Mouse (Mus musculus): ENCODE data around the gene Slc25a41.

DNA sequence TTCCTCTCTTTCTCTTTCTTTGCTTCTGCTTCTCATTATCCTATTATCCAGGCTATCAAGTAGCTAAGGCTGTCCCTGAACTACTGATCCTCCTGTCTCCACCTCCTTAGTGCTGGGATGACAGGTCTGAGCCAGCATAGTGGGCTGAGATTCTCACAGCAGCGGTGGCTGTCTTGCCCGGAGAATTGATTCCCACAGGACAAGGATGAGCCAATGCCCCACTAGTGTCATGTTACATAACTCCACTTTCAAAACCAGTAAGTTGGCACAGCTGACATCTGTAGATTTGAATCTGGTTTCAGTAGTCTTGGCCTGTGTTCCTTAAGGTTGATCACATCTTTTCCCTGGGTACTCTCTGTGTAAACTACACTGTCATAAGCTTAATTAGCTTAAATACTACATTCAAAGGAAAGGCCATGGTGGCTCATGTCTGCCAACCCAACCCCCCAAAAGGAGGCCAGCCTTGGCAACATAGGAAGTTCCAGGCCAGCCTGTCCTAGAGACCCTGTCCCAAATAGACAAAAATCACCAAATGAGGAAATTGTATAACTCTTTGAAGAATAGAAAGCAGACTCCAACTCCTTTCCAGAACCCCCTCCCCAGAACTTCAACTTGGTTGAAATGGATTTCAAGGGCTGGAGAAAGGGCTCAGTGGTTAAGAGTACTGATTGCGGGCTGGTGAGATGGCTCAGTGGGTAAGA lies 55.2 kb downstream of the Slc25a41 start:
- no peak for TF ChIP-seq CTCF (IDR thresholded peaks at IDR 0.05; ENCODE audit: borderline replicate concordance, control insufficient read depth, extremely low read depth, insufficient read depth, low read length, poor library complexity)
- no peak for TF ChIP-seq POLR2A (IDR thresholded peaks at IDR 0.05; ENCODE audit: control insufficient read depth, extremely low read depth, insufficient read depth, low read length, poor library complexity)

Measured in thymus, adult 2 months (tissue).